Comparison of ENCODE assay signal across 40 mouse cellular contexts in the genomic region with DNA sequence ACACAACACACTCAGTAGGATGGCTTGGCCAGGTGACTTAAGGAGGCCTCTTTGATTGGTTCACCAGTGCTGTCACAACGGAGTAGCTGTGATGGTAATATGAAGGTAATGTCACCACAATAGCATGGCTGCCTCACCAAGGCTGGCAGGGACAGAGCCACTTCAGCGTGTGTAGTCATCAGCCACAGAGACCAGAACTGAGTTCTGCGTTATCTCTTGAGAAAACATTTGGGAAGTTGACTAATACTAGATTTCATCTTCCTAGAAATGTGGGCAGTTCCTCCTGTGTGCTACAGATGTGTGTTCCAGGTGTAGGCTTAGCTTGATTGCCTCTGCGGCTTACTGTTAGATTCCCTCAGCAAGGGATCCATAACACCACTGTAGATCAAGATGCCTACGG. TPM values are rescaled to one million over a fixed set of nuclear protein-coding genes. Genes with fewer than 3 reads are reported as not detected.
A peak's percentile ranks its signal among the peaks of the same experiment; 100 is the strongest.
DNase-seq lines count a peak whose midpoint lies in the region; ATAC-seq and TF ChIP-seq lines count a peak whose summit lies in the region.
"Had no signal": no experiment of that assay in that cellular context is flagged by ENCODE, and none has a peak within 500 bp of the region (broad histone marks: within the 10 kb centered on the region; RNA-seq: fewer than 3 reads in every experiment).

No protein-coding gene starts in this region.

- no peak for TF ChIP-seq CTCF in bone marrow, adult 2 months (IDR thresholded peaks at IDR 0.05; ENCODE audit: control insufficient read depth, insufficient read depth, low read length)
- no peak for TF ChIP-seq CTCF in liver, embryonic 14.5 days (IDR thresholded peaks at IDR 0.05; ENCODE audit: low read depth)

- WGBS in heart, embryonic 10.5 days: 84% methylated on average over 5 of the region's 5 CpGs
- WGBS in bone marrow, adult 2 months: 35% methylated on average over 5 of the region's 5 CpGs
- 44% methylated on average over 5 of the region's 5 CpGs for WGBS in liver, embryonic 14.5 days (ENCODE audit: insufficient replicate concordance)

- H3K4me3 ChIP-seq in heart, embryonic 10.5 days: no peak overlapping the region
- H3K4me3 ChIP-seq in bone marrow, adult 2 months (replicated peaks; ENCODE audit: control insufficient read depth, low read depth, low read length): no peak overlapping the region
- H3K4me3 ChIP-seq in liver, embryonic 14.5 days (ENCODE audit: insufficient read depth in 1 of 2, low read depth in 2 of 2, low read length in 2 of 2): no peak overlapping the region
- H3K4me3 ChIP-seq: embryonic facial prominence, embryonic 10.5 days; embryonic facial prominence, embryonic 15.5 days; forebrain, embryonic 13.5 days; heart, embryonic 13.5 days; hindbrain, embryonic 10.5 days; limb, embryonic 12.5 days; myocyte; neural tube, embryonic 12.5 days had no signal

- peak; percentile 51 for TF ChIP-seq EP300 in liver, embryonic 14.5 days (IDR thresholded peaks at IDR 0.05; ENCODE audit: low read depth)

- H3K27ac ChIP-seq in heart, embryonic 10.5 days: no peak overlapping the region
- H3K27ac ChIP-seq in bone marrow, adult 2 months (ENCODE audit: control insufficient read depth, insufficient read depth, low read depth, low read length, poor library complexity): peak overlapping the region; percentile 8; the same call in 1 of the 2 replicates
- no peak overlapping the region for H3K27ac ChIP-seq in liver, embryonic 14.5 days
- H3K27ac ChIP-seq: embryonic facial prominence, embryonic 10.5 days; embryonic facial prominence, embryonic 15.5 days; forebrain, embryonic 13.5 days; heart, embryonic 13.5 days; hindbrain, embryonic 10.5 days; hindbrain, postnatal 0 days; limb, embryonic 12.5 days; macrophage; neural tube, embryonic 12.5 days; stomach, postnatal 0 days had no signal

- H3K4me2 ChIP-seq in liver, embryonic 14.5 days (ENCODE audit: low read depth): no peak overlapping the region
- H3K4me2 ChIP-seq: embryonic facial prominence, embryonic 15.5 days; forebrain, embryonic 13.5 days; heart, embryonic 13.5 days; limb, embryonic 12.5 days; midbrain, embryonic 11.5 days; neural tube, embryonic 12.5 days had no signal

- no peak for TF ChIP-seq POLR2A in bone marrow, adult 2 months (IDR thresholded peaks at IDR 0.05; ENCODE audit: borderline replicate concordance, control insufficient read depth, low read depth, low read length)

- no peaks in the 10 kb centered on the region for H3K36me3 ChIP-seq in heart, embryonic 10.5 days
- no peaks in the 10 kb centered on the region for H3K36me3 ChIP-seq in liver, embryonic 14.5 days (replicated peaks; ENCODE audit: control insufficient read depth, insufficient read depth, low read depth)
- H3K36me3 ChIP-seq: embryonic facial prominence, embryonic 10.5 days; embryonic facial prominence, embryonic 15.5 days; heart, embryonic 13.5 days; hindbrain, embryonic 10.5 days; limb, embryonic 12.5 days; neural tube, embryonic 12.5 days had no signal

- ATAC-seq in liver, embryonic 14.5 days (ENCODE audit: insufficient read depth): peak; percentile 86
- peak; percentile 73 for ATAC-seq in megakaryocyte progenitor cell, adult 5-6 weeks (replicated peaks; ENCODE audit: poor library complexity)
- ATAC-seq in cerebellum, adult (ENCODE audit: insufficient number of reproducible peaks, low FRiP score, low TSS enrichment): no peak
- ATAC-seq: activated CD4-positive, CD25-positive, alpha-beta regulatory T cell, adult 4 months; CD4-positive, CD25-positive, alpha-beta regulatory T cell, adult 4 months; forebrain, embryonic 13.5 days; hindbrain, postnatal 0 days; intestine, embryonic 16.5 days; midbrain, embryonic 16.5 days had no signal

- H3K9me3 ChIP-seq in heart, embryonic 10.5 days: no peaks in the 10 kb centered on the region
- H3K9me3 ChIP-seq in liver, embryonic 14.5 days (ENCODE audit: control insufficient read depth, low read length): no peaks in the 10 kb centered on the region
- H3K9me3 ChIP-seq: embryonic facial prominence, embryonic 10.5 days; embryonic facial prominence, embryonic 15.5 days; forebrain, embryonic 13.5 days; heart, embryonic 13.5 days; hindbrain, embryonic 10.5 days; limb, embryonic 12.5 days; neural tube, embryonic 12.5 days had no signal

- no peaks in the 10 kb centered on the region for H3K4me1 ChIP-seq in heart, embryonic 10.5 days
- H3K4me1 ChIP-seq in bone marrow, adult 2 months (ENCODE audit: control insufficient read depth, insufficient read depth, low read length): no peaks in the 10 kb centered on the region; the same call in 1 of the 2 replicates
- peaks cover 11 to 12% of the 10 kb centered on the region in 2 experiments for H3K4me1 ChIP-seq in liver, embryonic 14.5 days (replicated peaks; ENCODE audit: control insufficient read depth in 2 of 2, insufficient read depth in 2 of 2, low read length in 1 of 2)
- H3K4me1 ChIP-seq: embryonic facial prominence, embryonic 10.5 days; embryonic facial prominence, embryonic 15.5 days; forebrain, embryonic 13.5 days; heart, embryonic 13.5 days; hindbrain, embryonic 10.5 days; limb, embryonic 12.5 days; neural tube, embryonic 12.5 days had no signal

- DNase-seq in heart, embryonic 10.5 days (ENCODE audit: low spot score): peak; percentile 61
- DNase-seq in heart, postnatal 4 days: no peak
- DNase-seq in liver, embryonic 14.5 days (ENCODE audit: low read depth in 3 of 3, low spot score in 3 of 3): peak in 1 of 3 experiments; percentile 53
- DNase-seq in testis, postnatal 14 days (ENCODE audit: low spot score): no peak
- no peak for DNase-seq in thymus, postnatal 14 days
- DNase-seq: adrenal gland, adult 2 months; adrenal gland, postnatal 36 days; cerebellum, adult 8-10 months; cerebellum, postnatal 25 days; gastrocnemius, postnatal 14 days; heart, adult 18-20 months; heart, postnatal 10 days; kidney, postnatal 14 days; layer of hippocampus, adult 9-11 months; lung, adult 18-20 months; lung, postnatal 10 days; right cerebral cortex, adult 18-20 months; thymus, adult 2 months; thymus, postnatal 4 days had no signal

- H3K27me3 ChIP-seq in heart, embryonic 10.5 days (ENCODE audit: insufficient read depth, poor library complexity, severe bottlenecking): no peaks in the 10 kb centered on the region
- H3K27me3 ChIP-seq in liver, embryonic 14.5 days (ENCODE audit: control insufficient read depth, insufficient read depth, low read length): no peaks in the 10 kb centered on the region; the same call in 1 of the 2 replicates
- H3K27me3 ChIP-seq: embryonic facial prominence, embryonic 15.5 days; forebrain, embryonic 13.5 days; heart, embryonic 13.5 days; limb, embryonic 12.5 days; neural tube, embryonic 12.5 days had no signal

- no peak overlapping the region for H3K9ac ChIP-seq in liver, embryonic 14.5 days (replicated peaks)
- H3K9ac ChIP-seq: embryonic facial prominence, embryonic 15.5 days; forebrain, embryonic 13.5 days; heart, embryonic 13.5 days; limb, embryonic 12.5 days; neural tube, embryonic 12.5 days had no signal

RNA-seq across cellular contexts. Expression of gene Cnih3, which starts 41.7 kb away (rescaled TPM):
- polyA plus RNA-seq in heart, embryonic 10.5 days (2016; fragmentation: Nextera tagmentation; extraction: Ambion mirVana): 0.14 and 0.23 TPM in 2 replicates
- not detected for total RNA-seq in heart, postnatal 4 days (2021)
- 2.7 TPM in 1 of 2 replicates, not detected in the other for polyA plus RNA-seq in bone marrow, adult 2 months (2011; ENCODE audit: insufficient read depth, insufficient read length, low replicate concordance, missing spikeins)
- 0.02 TPM in 1 of 2 replicates, not detected in the other for polyA plus RNA-seq in liver, embryonic 14.5 days (2012; rRNA removed)
- polyA plus RNA-seq in liver, embryonic 14.5 days (2014; fragmentation: Nextera tagmentation; extraction: Ambion mirVana): not detected in 2 replicates
- total RNA-seq in megakaryocyte progenitor cell, adult 5-6 weeks (2015): not detected in 2 replicates
- total RNA-seq in megakaryocyte progenitor cell, adult 5-6 weeks (2017): not detected in 2 replicates
- total RNA-seq: adrenal gland, adult 2 months; adrenal gland, postnatal 36 days; heart, adult 18-20 months; heart, postnatal 10 days had no signal
- polyA plus RNA-seq: activated CD4-positive, CD25-positive, alpha-beta regulatory T cell, adult 4 months; adrenal gland, adult 2 months; CD4-positive, CD25-positive, alpha-beta regulatory T cell, adult 4 months; kidney, embryonic 14.5 days; macrophage; spleen, adult 2 months; thymus, adult 2 months had no signal
